Mouse (Mus musculus) stomach, postnatal 0 days (tissue): ENCODE data around the gene Smoc1. TPM values are rescaled to one million over a fixed set of nuclear protein-coding genes. Genes with fewer than 3 reads are reported as not detected.

Experiments
- ATAC-seq: fragments of 200-750 bp; cut with Nextera tagmentation; 2 replicates; pipeline ENCODE4 v1.8.0; 2017; ENCODE audit not compliant: low FRiP score, low TSS enrichment
- DNase-seq: peaks from one replicate; pipeline ENCODE4 v3.0.0-alpha.2; 2016; ENCODE audit warnings: low spot score
- H3K27ac ChIP-seq: fragments of 300-500 bp; sonication (generic); replicated peaks from 2 replicates; pipeline ENCODE4 v1.5.1; 2014; ENCODE audit warnings: mild to moderate bottlenecking, control low read depth
- H3K27me3 ChIP-seq: fragments of 300-500 bp; sonication (generic); 2 replicates; pipeline ENCODE4 v1.6.1; 2014; ENCODE audit warnings: low read length; ENCODE audit not compliant: control insufficient read depth, insufficient read depth
- H3K36me3 ChIP-seq: fragments of 300-500 bp; sonication (generic); 2 replicates; pipeline ENCODE4 v1.6.1; 2014; ENCODE audit warnings: low read length, mixed read lengths; ENCODE audit not compliant: control insufficient read depth, insufficient read depth
- H3K4me1 ChIP-seq: fragments of 300-500 bp; sonication (generic); replicated peaks from 2 replicates; pipeline ENCODE4 v1.6.1; 2014; ENCODE audit warnings: antibody characterized with exemption; ENCODE audit not compliant: control insufficient read depth, insufficient read depth
- H3K4me2 ChIP-seq: fragments of 300-500 bp; sonication (generic); replicated peaks from 2 replicates; pipeline ENCODE4 v1.6.1; 2014; ENCODE audit warnings: low read depth, mild to moderate bottlenecking, control low read depth, moderate library complexity
- H3K4me3 ChIP-seq: fragments of 300-500 bp; sonication (generic); 2 replicates; pipeline ENCODE4 v1.5.1; 2014; ENCODE audit warnings: low read depth, low read length, control low read depth
- H3K9ac ChIP-seq: fragments of 300-500 bp; sonication (generic); 2 replicates; pipeline ENCODE4 v1.6.1; 2014; ENCODE audit warnings: mild to moderate bottlenecking, low read length, control low read depth, mixed read lengths
- H3K9me3 ChIP-seq: fragments of 300-500 bp; sonication (generic); 2 replicates; pipeline ENCODE4 v1.6.1; 2016; ENCODE audit warnings: low read length; ENCODE audit not compliant: control insufficient read depth
- CTCF ChIP-seq: IDR thresholded peaks from 2 replicates; pipeline ENCODE4 v1.5.1; 2016; ENCODE audit warnings: antibody characterized with exemption, low read depth, mild to moderate bottlenecking, moderate library complexity
- EP300 ChIP-seq: optimal IDR thresholded peaks from 2 replicates; pipeline ENCODE3; 2016; ENCODE audit warnings: antibody characterized with exemption
- WGBS: fragments of 180-500 bp; shearing (Covaris S2); extraction: QIAGEN DNeasy Blood & Tissue Kit; methylation state at CpG from one replicate; pipeline ENCODE4 v1.1.7; 2014; 5-methylcytosine and 5-hydroxymethylcytosine counted together
- polyA plus RNA-seq: library from polyadenylated mRNA; unstranded; fragments of >200 nt; fragmentation: Nextera tagmentation; extraction: Ambion mirVana; gene quantifications from 2 replicates; pipeline ENCODE4 v1.2.1, GENCODE M21; 2015

Smoc1 gene
- polyA plus RNA-seq, 1 experiment from 2014 or later: 0.65 TPM

DNA sequence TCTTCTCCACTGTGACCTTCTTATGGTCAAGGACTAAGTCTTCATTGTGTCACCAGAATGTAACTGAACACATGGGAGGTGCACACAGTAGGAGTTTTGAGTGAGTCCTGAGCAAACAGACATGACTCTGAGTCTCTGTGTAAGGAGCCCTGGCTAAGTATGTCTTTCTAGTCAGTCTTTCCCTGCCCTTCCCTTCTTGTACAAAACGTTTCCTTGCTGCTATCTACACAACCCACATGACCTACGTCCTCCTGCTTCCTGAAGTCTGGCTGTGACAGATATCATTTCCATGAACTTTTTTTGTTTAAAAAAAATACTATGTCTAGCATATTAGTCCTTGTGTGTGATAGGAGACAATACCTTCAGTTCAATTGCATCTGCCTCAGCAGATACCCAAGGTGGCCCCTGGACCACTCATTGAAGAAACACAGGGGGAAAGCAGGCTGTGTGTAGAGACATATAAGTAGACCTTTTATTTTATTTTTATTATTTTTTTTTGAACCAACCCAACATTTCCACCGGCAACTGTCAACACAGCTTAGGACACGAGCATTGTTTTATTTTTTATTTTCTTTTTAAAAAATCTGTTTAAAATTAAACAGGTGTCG, 171.0 kb downstream of the Smoc1 start:
- WGBS: 59% methylated on average over 5 of the region's 5 CpGs
- no peak for TF ChIP-seq CTCF
- no peak for TF ChIP-seq EP300
- DNase-seq: no peak
- Histone ChIP-seq H3K27ac (no peak overlapping the region), H3K4me3 (no peak overlapping the region), H3K27me3 (no peaks in the 10 kb centered on the region), H3K4me1 (no peaks in the 10 kb centered on the region), H3K9me3 (no peaks in the 10 kb centered on the region), H3K9ac (no peak overlapping the region), H3K4me2 (no peak overlapping the region), H3K36me3 (no peaks in the 10 kb centered on the region)
- ATAC-seq: no peak

DNA sequence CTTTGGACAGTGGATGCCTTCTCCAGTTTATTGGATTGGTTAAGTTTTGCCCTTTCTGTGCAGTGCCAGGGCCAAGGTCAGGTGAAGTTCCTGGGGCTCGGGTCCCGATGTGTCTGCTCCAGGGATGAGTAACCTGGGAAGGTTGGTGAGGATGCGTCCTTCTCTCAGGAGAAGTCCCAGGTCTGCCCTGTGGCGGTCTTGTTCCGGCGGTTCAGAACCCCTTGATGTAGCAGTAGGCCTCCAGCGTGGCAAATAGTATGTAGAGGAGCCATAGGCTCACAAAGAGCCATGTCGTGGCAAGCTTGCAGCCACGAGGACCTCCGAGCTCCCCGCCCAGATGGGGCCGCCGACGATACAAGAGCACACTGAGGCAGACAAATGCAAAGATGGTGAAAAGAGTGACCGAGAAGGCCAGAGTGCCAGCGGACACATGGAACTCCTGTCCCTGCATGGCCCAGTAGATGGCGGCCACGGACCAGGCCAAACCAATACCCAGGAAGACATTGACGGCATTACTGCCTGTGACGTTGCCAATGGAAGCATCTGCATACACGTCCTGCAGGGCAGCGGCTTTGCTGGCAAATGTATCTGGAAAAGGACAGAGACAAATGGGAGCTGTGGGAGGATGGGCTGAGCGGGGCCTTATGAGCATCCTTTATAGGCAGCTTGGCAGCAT, 172.8 kb downstream of the Smoc1 start:
- no peak overlapping the region for H3K4me2 ChIP-seq
- TF ChIP-seq EP300 (no peak), CTCF (peak; percentile 92)

DNA sequence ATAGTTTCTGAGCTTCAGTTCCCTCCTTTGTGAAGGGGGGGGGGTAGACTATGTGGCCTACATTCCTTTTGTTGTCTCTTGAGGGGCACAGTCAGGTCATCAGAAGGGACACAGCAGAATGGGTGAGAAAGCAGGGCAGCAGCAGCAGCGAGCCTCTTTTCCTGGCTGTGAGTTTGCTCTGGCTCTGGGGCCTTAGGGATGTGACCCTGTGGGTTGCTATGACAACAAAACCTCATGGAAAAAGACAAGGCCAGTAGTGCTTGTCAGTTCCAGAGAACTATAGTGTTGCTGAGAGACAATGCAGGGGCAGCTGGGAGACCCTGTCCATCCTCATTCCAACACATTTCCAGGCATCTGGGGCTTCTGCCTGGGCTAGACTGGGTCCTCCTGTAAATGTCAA, 176.6 kb downstream of the Smoc1 start:
- Histone ChIP-seq H3K9me3 (no peaks in the 10 kb centered on the region), H3K36me3 (no peaks in the 10 kb centered on the region), H3K27me3 (no peaks in the 10 kb centered on the region), H3K9ac (no peak overlapping the region), H3K4me3 (no peak overlapping the region), H3K4me1 (no peaks in the 10 kb centered on the region), H3K27ac (no peak overlapping the region), H3K4me2 (no peak overlapping the region)
- ATAC-seq (no peak), DNase-seq (no peak)
- no peak for TF ChIP-seq EP300
- no peak for TF ChIP-seq CTCF
- 26% methylated on average over 1 of the region's 1 CpGs for WGBS

More for the DNA sequence above, 172.8 kb downstream of the Smoc1 start:
- Histone ChIP-seq H3K36me3 (no peaks in the 10 kb centered on the region), H3K9me3 (no peaks in the 10 kb centered on the region), H3K27ac (no peak overlapping the region), H3K27me3 (no peaks in the 10 kb centered on the region), H3K9ac (no peak overlapping the region), H3K4me1 (no peaks in the 10 kb centered on the region), H3K4me3 (no peak overlapping the region)
- DNase-seq (peak; percentile 71), ATAC-seq (no peak)
- 34% methylated on average over 23 of the region's 23 CpGs for WGBS

DNA sequence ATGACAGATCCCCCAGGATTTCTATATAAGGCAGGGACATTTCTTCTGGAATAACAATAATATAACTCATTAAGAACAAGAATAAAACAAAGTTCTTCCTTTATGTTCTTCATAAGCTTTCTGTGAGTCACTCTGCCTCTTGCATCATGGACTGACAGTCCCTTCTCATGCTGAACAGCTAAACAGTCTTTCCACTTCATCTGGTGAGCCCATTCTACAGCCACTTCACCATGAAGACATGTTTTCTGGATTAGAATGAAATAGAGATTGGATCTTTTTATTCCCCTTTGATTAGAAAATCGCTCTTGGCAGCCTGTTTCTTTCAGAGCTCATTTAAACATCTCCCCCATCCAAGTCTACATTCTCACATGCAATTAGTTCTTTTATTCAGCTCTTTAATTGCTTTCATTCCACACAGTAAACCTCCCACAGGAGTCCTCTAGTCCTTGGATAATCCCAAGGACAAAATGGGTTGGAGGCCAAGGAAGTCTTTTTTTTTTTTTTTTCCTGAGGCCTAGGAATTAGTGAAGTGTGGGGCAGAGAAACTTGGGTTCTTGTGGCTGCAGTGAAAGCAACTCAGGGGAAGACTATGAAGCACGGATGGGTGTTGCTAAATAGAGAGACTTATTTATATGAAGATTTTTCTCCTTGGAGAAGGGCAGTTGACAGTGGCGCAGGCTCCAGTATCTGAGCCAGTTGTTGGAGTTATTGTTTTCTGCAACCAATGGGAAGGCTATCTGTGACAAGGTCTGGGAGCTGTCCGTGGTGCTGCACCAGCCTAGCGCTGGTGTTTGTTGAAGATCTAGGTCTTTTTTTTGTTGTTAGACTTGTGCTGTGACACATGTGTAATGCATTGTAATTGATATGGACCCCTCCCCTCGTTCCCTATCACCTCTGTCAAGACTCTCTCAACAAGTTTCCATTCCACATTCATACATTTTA, 179.3 kb downstream of the Smoc1 start:
- Histone ChIP-seq H3K4me3 (no peak overlapping the region), H3K27ac (no peak overlapping the region), H3K36me3 (no peaks in the 10 kb centered on the region), H3K9me3 (no peaks in the 10 kb centered on the region), H3K9ac (no peak overlapping the region), H3K4me1 (no peaks in the 10 kb centered on the region), H3K27me3 (no peaks in the 10 kb centered on the region), H3K4me2 (no peak overlapping the region)
- no peak for TF ChIP-seq EP300
- ATAC-seq (no peak), DNase-seq (peak; percentile 67)
- 19% methylated on average over 6 of the region's 6 CpGs for WGBS

DNA sequence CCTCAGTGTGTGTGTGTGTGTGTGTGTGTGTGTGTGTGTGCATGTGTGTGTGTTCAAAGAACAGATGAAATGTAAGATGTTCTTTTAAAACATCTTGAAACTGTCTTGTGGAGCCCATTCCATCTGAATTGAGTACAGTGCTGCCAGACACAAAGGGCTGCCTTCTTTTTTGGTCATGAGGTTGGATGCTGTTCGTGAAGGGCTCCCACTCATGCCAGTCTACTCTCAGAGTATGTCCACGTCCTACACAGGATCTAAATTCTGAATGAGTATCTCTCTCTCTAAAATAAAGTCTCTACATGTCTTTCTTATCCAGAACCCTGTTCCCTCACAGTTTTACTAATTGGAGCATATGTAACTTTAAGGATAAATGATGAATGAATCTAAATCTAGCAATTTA, 182.0 kb downstream of the Smoc1 start:
- Histone ChIP-seq H3K27me3 (no peaks in the 10 kb centered on the region), H3K9me3 (no peaks in the 10 kb centered on the region), H3K9ac (no peak overlapping the region), H3K4me3 (no peak overlapping the region), H3K4me2 (no peak overlapping the region), H3K36me3 (no peaks in the 10 kb centered on the region), H3K27ac (no peak overlapping the region), H3K4me1 (no peaks in the 10 kb centered on the region)
- TF ChIP-seq CTCF (no peak), EP300 (no peak)
- WGBS: 54% methylated on average over 2 of the region's 2 CpGs
- no peak for DNase-seq
- ATAC-seq: no peak

- H3K36me3 ChIP-seq: no peaks in the 10 kb centered on the region
- no peaks in the 10 kb centered on the region for H3K9me3 ChIP-seq
- ATAC-seq (no peak), DNase-seq (no peak)
- H3K27me3 ChIP-seq: no peaks in the 10 kb centered on the region
- H3K9ac ChIP-seq: no peak overlapping the region
- no peak overlapping the region for H3K4me2 ChIP-seq
- TF ChIP-seq CTCF (no peak), EP300 (no peak)
- 54% methylated on average over 4 of the region's 4 CpGs for WGBS
- H3K4me1 ChIP-seq: no peaks in the 10 kb centered on the region
- no peak overlapping the region for H3K27ac ChIP-seq
- no peak overlapping the region for H3K4me3 ChIP-seq
Observed at GRCm38 (mm10) chr12:81219339-81219738, 192.7 kb downstream of the Smoc1 start.
